Mouse (Mus musculus): ENCODE data around the gene Kcne1l. TPM values are rescaled to one million over a fixed set of nuclear protein-coding genes. Genes with fewer than 3 reads are reported as not detected.

Kcne1l gene
- polyA plus RNA-seq (2014; fragmentation: Nextera tagmentation; extraction: Ambion mirVana): 13.2 and 14.5 TPM in 2 replicates

GRCm38 (mm10) chrX:142305869-142306581, at the start of gene Kcne1l:
Kcne1l (minus strand) TSS chrX:142306294.
- H3K36me3 ChIP-seq (ENCODE audit: control insufficient read depth, insufficient read depth, low read length): no peaks in the 10 kb centered on the region
- H3K4me1 ChIP-seq (replicated peaks; ENCODE audit: control insufficient read depth, insufficient read depth, low read length): no peaks in the 10 kb centered on the region
- DNase-seq (ENCODE audit: low spot score) (peak; percentile 77), ATAC-seq (replicated peaks; ENCODE audit: low FRiP score) (peak; percentile 86)
- H3K4me3 ChIP-seq (ENCODE audit: low read depth, low read length): peak within 1 kb of the TSS; percentile 15; the same call in 1 of the 2 replicates
- H3K9ac ChIP-seq (ENCODE audit: low read length): no peak within 1 kb of the TSS
- 21% methylated on average over 28 of the region's 33 CpGs for WGBS
- H3K4me2 ChIP-seq (ENCODE audit: low read depth, low read length, severe bottlenecking): peak within 1 kb of the TSS; percentile 46
- no peak within 1 kb of the TSS for H3K27ac ChIP-seq (ENCODE audit: low read depth, low read length)
- no peaks in the 10 kb centered on the region for H3K9me3 ChIP-seq (ENCODE audit: control insufficient read depth, low read length)
- peaks cover 10% of the 10 kb centered on the region for H3K27me3 ChIP-seq (ENCODE audit: control insufficient read depth, insufficient read depth, low read length)

- no peaks in the 10 kb centered on the region for H3K9me3 ChIP-seq (ENCODE audit: control insufficient read depth, low read length)
- H3K4me3 ChIP-seq (ENCODE audit: low read depth, low read length): no peak overlapping the region
- H3K9ac ChIP-seq (ENCODE audit: low read length): no peak overlapping the region
- DNase-seq (ENCODE audit: low spot score) (no peak), ATAC-seq (replicated peaks; ENCODE audit: low FRiP score) (no peak)
- H3K27ac ChIP-seq (ENCODE audit: low read depth, low read length): no peak overlapping the region
- H3K27me3 ChIP-seq (ENCODE audit: control insufficient read depth, insufficient read depth, low read length): no peaks in the 10 kb centered on the region
- H3K4me1 ChIP-seq (replicated peaks; ENCODE audit: control insufficient read depth, insufficient read depth, low read length): no peaks in the 10 kb centered on the region
- no peak overlapping the region for H3K4me2 ChIP-seq (ENCODE audit: low read depth, low read length, severe bottlenecking)
- 96% methylated on average over 6 of the region's 6 CpGs for WGBS
- no peaks in the 10 kb centered on the region for H3K36me3 ChIP-seq (ENCODE audit: control insufficient read depth, insufficient read depth, low read length)
These were observed 30.1 kb upstream of the Kcne1l start for GRCm38 (mm10) chrX:142336207-142336606.

- no peaks in the 10 kb centered on the region for H3K4me1 ChIP-seq (replicated peaks; ENCODE audit: control insufficient read depth, insufficient read depth, low read length)
- no peak overlapping the region for H3K4me3 ChIP-seq (ENCODE audit: low read depth, low read length)
- H3K27ac ChIP-seq (ENCODE audit: low read depth, low read length): no peak overlapping the region
- 87% methylated on average over 5 of the region's 5 CpGs for WGBS
- no peak overlapping the region for H3K9ac ChIP-seq (ENCODE audit: low read length)
- no peaks in the 10 kb centered on the region for H3K27me3 ChIP-seq (ENCODE audit: control insufficient read depth, insufficient read depth, low read length)
- H3K36me3 ChIP-seq (ENCODE audit: control insufficient read depth, insufficient read depth, low read length): no peaks in the 10 kb centered on the region
- DNase-seq (ENCODE audit: low spot score) (no peak), ATAC-seq (replicated peaks; ENCODE audit: low FRiP score) (no peak)
- no peak overlapping the region for H3K4me2 ChIP-seq (ENCODE audit: low read depth, low read length, severe bottlenecking)
- no peaks in the 10 kb centered on the region for H3K9me3 ChIP-seq (ENCODE audit: control insufficient read depth, low read length)
These were observed 29.4 kb upstream of the Kcne1l start for GRCm38 (mm10) chrX:142335502-142335901.

GRCm38 (mm10) chrX:142325760-142326159, 19.7 kb upstream of the Kcne1l start:
- DNase-seq (ENCODE audit: low spot score): no peak
- H3K9me3 ChIP-seq (ENCODE audit: control insufficient read depth, low read length): no peaks in the 10 kb centered on the region
- H3K27ac ChIP-seq (ENCODE audit: low read depth, low read length): no peak overlapping the region
- H3K4me3 ChIP-seq (ENCODE audit: low read depth, low read length): no peak overlapping the region
- H3K4me1 ChIP-seq (replicated peaks; ENCODE audit: control insufficient read depth, insufficient read depth, low read length): no peaks in the 10 kb centered on the region
- no peaks in the 10 kb centered on the region for H3K27me3 ChIP-seq (ENCODE audit: control insufficient read depth, insufficient read depth, low read length)
- no peak overlapping the region for H3K9ac ChIP-seq (ENCODE audit: low read length)
- 69% methylated on average over 2 of the region's 2 CpGs for WGBS
- no peaks in the 10 kb centered on the region for H3K36me3 ChIP-seq (ENCODE audit: control insufficient read depth, insufficient read depth, low read length)
- no peak overlapping the region for H3K4me2 ChIP-seq (ENCODE audit: low read depth, low read length, severe bottlenecking)
- no peak for ATAC-seq (replicated peaks; ENCODE audit: low FRiP score)

GRCm38 (mm10) chrX:142316106-142316505, 10.0 kb upstream of the Kcne1l start:
- H3K36me3 ChIP-seq (ENCODE audit: control insufficient read depth, insufficient read depth, low read length): no peaks in the 10 kb centered on the region
- H3K9ac ChIP-seq (ENCODE audit: low read length): no peak overlapping the region
- 75% methylated on average over 9 of the region's 9 CpGs for WGBS
- no peaks in the 10 kb centered on the region for H3K9me3 ChIP-seq (ENCODE audit: control insufficient read depth, low read length)
- DNase-seq (ENCODE audit: low spot score) (no peak), ATAC-seq (replicated peaks; ENCODE audit: low FRiP score) (no peak)
- H3K4me3 ChIP-seq (ENCODE audit: low read depth, low read length): no peak overlapping the region
- H3K27me3 ChIP-seq (ENCODE audit: control insufficient read depth, insufficient read depth, low read length): peaks cover 2% of the 10 kb centered on the region; the same call in 1 of the 2 replicates
- no peak overlapping the region for H3K4me2 ChIP-seq (ENCODE audit: low read depth, low read length, severe bottlenecking)
- H3K4me1 ChIP-seq (replicated peaks; ENCODE audit: control insufficient read depth, insufficient read depth, low read length): no peaks in the 10 kb centered on the region
- no peak overlapping the region for H3K27ac ChIP-seq (ENCODE audit: low read depth, low read length)

- no peak overlapping the region for H3K4me2 ChIP-seq (ENCODE audit: low read depth, low read length, severe bottlenecking)
- ATAC-seq (replicated peaks; ENCODE audit: low FRiP score): no peak
- H3K4me3 ChIP-seq (ENCODE audit: low read depth, low read length): no peak overlapping the region
- peaks cover 2% of the 10 kb centered on the region; the same call in 1 of the 2 replicates for H3K27me3 ChIP-seq (ENCODE audit: control insufficient read depth, insufficient read depth, low read length)
- no peaks in the 10 kb centered on the region for H3K36me3 ChIP-seq (ENCODE audit: control insufficient read depth, insufficient read depth, low read length)
- 83% methylated on average over 8 of the region's 8 CpGs for WGBS
- H3K4me1 ChIP-seq (replicated peaks; ENCODE audit: control insufficient read depth, insufficient read depth, low read length): no peaks in the 10 kb centered on the region
- no peak overlapping the region for H3K27ac ChIP-seq (ENCODE audit: low read depth, low read length)
- no peak for DNase-seq (ENCODE audit: low spot score)
- no peak overlapping the region for H3K9ac ChIP-seq (ENCODE audit: low read length)
- H3K9me3 ChIP-seq (ENCODE audit: control insufficient read depth, low read length): no peaks in the 10 kb centered on the region
These were observed 9.2 kb upstream of the Kcne1l start for GRCm38 (mm10) chrX:142315270-142315669.

GRCm38 (mm10) chrX:142314307-142315024, 8.4 kb upstream of the Kcne1l start:
- ATAC-seq (replicated peaks; ENCODE audit: low FRiP score) (peak; percentile 36; the same call in 1 of the 2 replicates), DNase-seq (ENCODE audit: low spot score) (peak; percentile 83)
- H3K4me1 ChIP-seq (replicated peaks; ENCODE audit: control insufficient read depth, insufficient read depth, low read length): no peaks in the 10 kb centered on the region
- no peak overlapping the region for H3K4me3 ChIP-seq (ENCODE audit: low read depth, low read length)
- no peak overlapping the region for H3K27ac ChIP-seq (ENCODE audit: low read depth, low read length)
- H3K27me3 ChIP-seq (ENCODE audit: control insufficient read depth, insufficient read depth, low read length): peaks cover 2% of the 10 kb centered on the region; the same call in 1 of the 2 replicates
- H3K4me2 ChIP-seq (ENCODE audit: low read depth, low read length, severe bottlenecking): no peak overlapping the region
- WGBS: 50% methylated on average over 11 of the region's 11 CpGs
- no peak overlapping the region for H3K9ac ChIP-seq (ENCODE audit: low read length)
- H3K36me3 ChIP-seq (ENCODE audit: control insufficient read depth, insufficient read depth, low read length): no peaks in the 10 kb centered on the region
- no peaks in the 10 kb centered on the region for H3K9me3 ChIP-seq (ENCODE audit: control insufficient read depth, low read length)

- DNase-seq (ENCODE audit: low spot score) (no peak), ATAC-seq (replicated peaks; ENCODE audit: low FRiP score) (no peak)
- peaks cover 8% of the 10 kb centered on the region for H3K27me3 ChIP-seq (ENCODE audit: control insufficient read depth, insufficient read depth, low read length)
- no peak overlapping the region for H3K9ac ChIP-seq (ENCODE audit: low read length)
- H3K36me3 ChIP-seq (ENCODE audit: control insufficient read depth, insufficient read depth, low read length): no peaks in the 10 kb centered on the region
- H3K9me3 ChIP-seq (ENCODE audit: control insufficient read depth, low read length): no peaks in the 10 kb centered on the region
- H3K27ac ChIP-seq (ENCODE audit: low read depth, low read length): no peak overlapping the region
- no peak overlapping the region for H3K4me2 ChIP-seq (ENCODE audit: low read depth, low read length, severe bottlenecking)
- H3K4me1 ChIP-seq (replicated peaks; ENCODE audit: control insufficient read depth, insufficient read depth, low read length): no peaks in the 10 kb centered on the region
- WGBS: 77% methylated on average over 5 of the region's 5 CpGs
- H3K4me3 ChIP-seq (ENCODE audit: low read depth, low read length): no peak overlapping the region
These were observed 4.3 kb upstream of the Kcne1l start for GRCm38 (mm10) chrX:142310431-142310830.
